Mouse (Mus musculus) stomach, embryonic 14.5 days (tissue): ENCODE measurements around the gene Zfp36. TPM values are rescaled to one million over a fixed set of nuclear protein-coding genes. Genes with fewer than 3 reads are reported as not detected.

Source experiments
- ATAC-seq: fragments of 200-750 bp; cut with Nextera tagmentation; 2 replicates; pipeline ENCODE4 v1.8.0; 2017; ENCODE audit warnings: low read depth, moderate TSS enrichment; ENCODE audit not compliant: insufficient number of reproducible peaks, insufficient read depth, low FRiP score
- H3K27ac ChIP-seq: fragments of 300-500 bp; sonication (generic); 2 replicates; pipeline ENCODE4 v1.5.1; 2014; ENCODE audit warnings: mild to moderate bottlenecking, low read length, moderate library complexity, mixed read lengths
- H3K27me3 ChIP-seq: fragments of 300-500 bp; sonication (generic); 2 replicates; pipeline ENCODE4 v1.6.1; 2014; ENCODE audit warnings: low read length, control low read depth, mixed read lengths; ENCODE audit not compliant: control insufficient read depth, insufficient read depth
- H3K36me3 ChIP-seq: fragments of 300-500 bp; sonication (generic); 2 replicates; pipeline ENCODE4 v1.6.1; 2014; ENCODE audit warnings: mild to moderate bottlenecking, control low read depth, low read length, moderate library complexity, mixed read lengths; ENCODE audit not compliant: control insufficient read depth, insufficient read depth
- H3K4me1 ChIP-seq: fragments of 300-500 bp; sonication (generic); 2 replicates; pipeline ENCODE4 v1.6.1; 2014; ENCODE audit warnings: low read length, control low read depth, mixed read lengths; ENCODE audit not compliant: control insufficient read depth, insufficient read depth
- H3K4me2 ChIP-seq: fragments of 300-500 bp; sonication (generic); replicated peaks from 2 replicates; pipeline ENCODE4 v1.6.1; 2014; ENCODE audit warnings: low read depth, low read length, control low read depth
- H3K4me3 ChIP-seq: fragments of 300-500 bp; sonication (generic); 2 replicates; pipeline ENCODE4 v1.5.1; 2014; ENCODE audit warnings: low read depth, low read length, control low read depth
- H3K9ac ChIP-seq: fragments of 300-500 bp; sonication (generic); replicated peaks from 2 replicates; pipeline ENCODE4 v1.6.1; 2014; ENCODE audit warnings: low read depth, mild to moderate bottlenecking, control low read depth, low read length, moderate library complexity, mixed read lengths
- H3K9me3 ChIP-seq: fragments of 300-500 bp; sonication (generic); 2 replicates; pipeline ENCODE4 v1.6.1; 2016; ENCODE audit warnings: low read depth, low read length, control low read depth; ENCODE audit not compliant: control insufficient read depth
- WGBS: fragments of 180-500 bp; shearing (Covaris S2); extraction: QIAGEN DNeasy Blood & Tissue Kit; methylation state at CpG from one replicate; pipeline ENCODE4 v1.1.7; 2014; 5-methylcytosine and 5-hydroxymethylcytosine counted together
- polyA plus RNA-seq: library from polyadenylated mRNA; unstranded; fragments of >200 nt; fragmentation: Nextera tagmentation; extraction: Ambion mirVana; gene quantifications from 2 replicates; pipeline ENCODE4 v1.2.1, GENCODE M21; 2014

Zfp36 gene
- polyA plus RNA-seq, 1 experiment from 2014 or later = 15.5 TPM

DNA sequence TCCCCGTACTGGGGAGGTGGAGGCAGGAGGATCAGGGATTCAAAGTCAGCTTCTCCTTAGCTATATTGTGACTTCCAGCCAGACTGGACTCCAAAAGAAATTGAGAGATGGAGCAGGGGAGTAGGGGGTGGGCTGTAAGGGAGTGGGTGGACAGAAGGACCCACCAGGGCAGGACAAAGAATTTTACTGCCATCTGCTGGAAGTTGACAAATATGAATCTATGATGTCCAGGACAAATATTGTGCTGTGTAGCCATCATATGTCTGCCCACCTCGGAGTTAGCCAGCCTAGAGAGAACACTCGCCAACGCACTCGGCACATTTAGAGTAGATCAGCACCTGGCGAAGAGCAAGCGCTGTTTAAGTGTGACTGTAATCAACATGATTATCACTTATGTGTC is 31.5 kb downstream of the Zfp36 start:
- WGBS = 85% methylated on average over 7 of the region's 7 CpGs
- no peaks in the 10 kb centered on the region for H3K9me3 ChIP-seq
- no peak for ATAC-seq

DNA sequence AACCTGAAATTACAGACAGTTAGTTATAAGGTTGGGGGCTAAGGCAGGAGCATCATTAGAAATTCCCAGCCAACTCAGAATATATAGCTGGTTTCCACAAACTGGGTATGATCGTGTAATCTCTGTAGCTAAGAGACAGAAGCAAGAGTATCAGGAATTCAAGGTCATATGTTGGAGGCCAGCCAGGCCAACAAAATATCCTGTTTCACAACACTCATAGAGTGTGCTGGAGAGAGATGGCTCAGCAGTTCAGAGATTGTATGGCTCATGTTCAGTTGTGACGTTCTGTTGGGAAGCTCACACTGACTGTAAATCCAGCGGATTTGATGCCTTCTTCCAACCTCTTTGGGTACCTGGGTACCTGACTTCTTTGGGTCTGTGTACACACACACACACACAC is 32.3 kb downstream of the Zfp36 start:
- H3K4me1 ChIP-seq = peaks cover 16% of the 10 kb centered on the region; the same call in 1 of the 2 replicates
- H3K27me3 ChIP-seq = no peaks in the 10 kb centered on the region
- ATAC-seq = no peak
- H3K9ac ChIP-seq = no peak overlapping the region
- no peaks in the 10 kb centered on the region for H3K9me3 ChIP-seq
- 79% methylated on average over 3 of the region's 3 CpGs for WGBS
- peaks cover 9% of the 10 kb centered on the region; the same call in 1 of the 2 replicates for H3K36me3 ChIP-seq
- no peak overlapping the region for H3K4me2 ChIP-seq
- H3K4me3 ChIP-seq = no peak overlapping the region
- H3K27ac ChIP-seq = no peak overlapping the region

More for the DNA sequence above, 31.5 kb downstream of the Zfp36 start:
- peaks cover 16% of the 10 kb centered on the region; the same call in 1 of the 2 replicates for H3K4me1 ChIP-seq
- H3K4me2 ChIP-seq = no peak overlapping the region
- H3K4me3 ChIP-seq = no peak overlapping the region
- H3K27me3 ChIP-seq = no peaks in the 10 kb centered on the region
- H3K27ac ChIP-seq = no peak overlapping the region
- no peak overlapping the region for H3K9ac ChIP-seq
- H3K36me3 ChIP-seq = peaks cover 17% of the 10 kb centered on the region

DNA sequence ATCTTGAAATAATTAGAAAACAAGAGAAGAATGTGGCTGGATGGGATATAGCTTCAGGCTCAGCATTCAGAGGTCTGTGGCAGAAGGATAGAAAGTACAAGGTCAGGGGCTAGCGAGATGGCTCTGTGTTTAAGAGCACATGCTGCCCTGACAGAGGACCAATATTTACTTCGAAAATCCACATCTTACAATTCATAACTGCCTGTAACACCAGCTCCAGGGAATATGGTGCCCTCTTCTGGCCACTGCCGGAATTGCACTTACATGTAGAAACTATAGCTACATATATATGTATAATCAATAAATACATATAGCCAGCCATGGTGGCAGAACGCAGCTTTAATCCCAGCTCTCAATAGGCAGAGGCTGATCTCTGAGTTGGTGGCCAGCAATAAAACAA is 35.4 kb downstream of the Zfp36 start:
- Histone ChIP-seq H3K36me3 (no peaks in the 10 kb centered on the region), H3K4me2 (no peak overlapping the region), H3K4me3 (no peak overlapping the region), H3K9ac (no peak overlapping the region), H3K27ac (no peak overlapping the region), H3K27me3 (no peaks in the 10 kb centered on the region), H3K9me3 (no peaks in the 10 kb centered on the region), H3K4me1 (peaks cover 5% of the 10 kb centered on the region)
- no peak for ATAC-seq
- 4% methylated on average over 4 of the region's 4 CpGs for WGBS

DNA sequence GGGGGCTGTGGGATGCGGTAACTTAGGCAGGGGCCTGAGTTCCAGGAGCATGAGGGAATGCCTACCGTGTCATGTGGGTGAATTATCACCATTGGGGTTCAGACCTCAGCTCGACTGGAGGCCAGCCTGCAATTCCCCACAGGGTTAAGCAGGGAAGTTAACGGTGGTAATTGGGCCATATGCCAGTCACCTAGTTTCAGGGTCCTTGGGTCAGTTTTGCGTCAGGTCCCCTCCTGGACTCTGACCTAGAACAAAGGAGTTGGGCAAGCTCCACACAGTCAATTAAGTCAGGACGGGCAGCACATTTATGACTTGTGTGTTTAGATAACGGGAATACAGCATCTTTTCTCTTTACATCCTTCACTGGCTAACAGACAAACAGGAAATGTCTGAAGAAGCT is 38.7 kb downstream of the Zfp36 start:
- Histone ChIP-seq H3K4me3 (no peak overlapping the region), H3K9ac (no peak overlapping the region), H3K27me3 (no peaks in the 10 kb centered on the region), H3K27ac (no peak overlapping the region), H3K4me2 (no peak overlapping the region), H3K9me3 (no peaks in the 10 kb centered on the region), H3K36me3 (no peaks in the 10 kb centered on the region), H3K4me1 (no peaks in the 10 kb centered on the region; the same call in 1 of the 2 replicates)
- no peak for ATAC-seq
- 26% methylated on average over 7 of the region's 7 CpGs for WGBS

DNA sequence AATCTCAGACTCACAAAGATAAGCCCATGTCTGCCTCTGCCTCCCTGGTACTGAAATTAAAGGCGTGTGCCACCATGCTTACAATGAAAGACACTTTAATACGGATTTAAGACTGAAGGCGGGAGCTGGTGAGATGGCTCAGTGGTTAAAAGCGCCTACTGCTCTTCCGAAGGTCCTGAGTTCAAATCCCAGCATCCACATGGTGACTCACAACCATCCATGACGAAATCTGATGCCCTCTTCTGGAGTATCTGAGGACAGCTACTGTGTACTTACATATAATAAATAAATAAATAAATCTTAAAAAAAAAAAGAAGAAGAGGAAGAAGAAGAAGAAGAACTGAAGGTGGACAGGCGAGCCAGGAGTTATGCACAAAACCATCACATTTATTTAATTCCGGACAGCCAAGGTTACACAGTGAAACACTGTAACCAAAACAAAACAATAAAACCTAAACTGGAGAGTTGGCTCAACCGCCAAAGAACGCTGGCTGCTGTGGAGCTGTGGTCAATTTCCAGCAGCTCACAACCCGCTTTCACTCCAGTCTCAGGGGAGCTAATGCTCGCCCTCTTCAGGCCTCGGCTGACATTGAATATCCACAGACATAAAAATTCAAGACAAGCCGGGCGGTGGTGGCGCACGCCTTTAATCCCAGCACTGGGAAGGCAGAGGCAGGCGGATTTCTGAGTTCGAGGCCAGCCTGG is 40.7 kb downstream of the Zfp36 start:
- WGBS = 74% methylated on average over 19 of the region's 19 CpGs
- Histone ChIP-seq H3K27ac (peak overlapping the region; percentile 82; the same call in 1 of the 2 replicates), H3K36me3 (peaks cover 4% of the 10 kb centered on the region; the same call in 1 of the 2 replicates), H3K4me2 (peak overlapping the region; percentile 60), H3K27me3 (no peaks in the 10 kb centered on the region), H3K9ac (peak overlapping the region; percentile 50), H3K4me3 (peak overlapping the region; percentile 91), H3K4me1 (no peaks in the 10 kb centered on the region; the same call in 1 of the 2 replicates), H3K9me3 (no peaks in the 10 kb centered on the region)
- peak; percentile 1; the same call in 1 of the 2 replicates for ATAC-seq

DNA sequence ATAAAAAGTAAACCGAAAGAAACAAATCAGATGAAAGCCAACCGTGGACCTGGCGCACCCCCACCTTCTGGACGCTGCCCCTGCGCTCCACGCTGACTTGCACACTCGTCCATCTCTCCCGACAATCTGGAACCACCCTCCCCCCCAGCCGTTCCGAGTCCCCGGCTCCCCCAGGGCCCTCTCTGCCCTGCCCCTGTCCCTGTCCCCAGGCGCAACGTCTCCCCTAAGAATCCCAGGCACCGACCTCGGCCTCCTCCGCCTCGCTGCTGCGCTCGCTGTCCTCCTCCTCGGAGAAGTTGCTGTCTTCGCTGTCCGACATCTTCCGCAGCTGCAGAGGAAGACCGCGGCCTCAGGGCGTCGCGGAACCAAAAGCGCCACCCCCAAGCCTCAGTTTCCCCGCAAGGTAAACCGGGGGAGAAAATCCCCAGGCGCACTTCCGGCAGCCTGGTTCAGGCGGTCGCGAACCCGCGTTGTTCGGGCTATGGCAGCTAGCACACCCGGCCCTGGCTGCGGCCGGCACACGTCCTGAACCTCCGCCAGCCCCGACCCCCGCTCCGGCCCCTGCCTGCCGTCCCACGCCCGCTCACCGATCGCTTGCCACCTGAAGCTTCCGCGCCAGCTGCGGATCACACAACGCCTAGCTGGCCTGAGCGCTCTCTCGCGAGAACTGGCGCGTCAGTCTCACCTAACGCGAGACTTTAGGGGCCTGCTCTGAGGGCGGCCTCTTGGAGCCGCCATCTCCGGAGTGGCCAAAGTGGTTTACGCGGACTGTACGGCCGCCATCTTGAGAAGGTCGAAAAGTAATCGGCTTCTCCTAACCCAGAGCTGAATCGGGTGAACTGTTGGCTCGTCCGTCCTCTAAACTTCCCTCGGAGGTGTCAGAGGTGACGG is 41.7 kb downstream of the Zfp36 start, which contains the start of gene Supt5:
Gene Supt5, minus strand, starts transcription at position 639 of the 891 bp plus-strand sequence.
- Histone ChIP-seq H3K9me3 (no peaks in the 10 kb centered on the region), H3K27me3 (no peaks in the 10 kb centered on the region), H3K36me3 (peaks cover 4% of the 10 kb centered on the region; the same call in 1 of the 2 replicates), H3K27ac (peak within 1 kb of the TSS; percentile 83), H3K4me3 (peak within 1 kb of the TSS; percentile 91), H3K4me2 (peak within 1 kb of the TSS; percentile 79), H3K4me1 (no peaks in the 10 kb centered on the region; the same call in 1 of the 2 replicates), H3K9ac (peak within 1 kb of the TSS; percentile 91)
- peak; percentile 99 for ATAC-seq
- WGBS = under 1% methylated on average over 77 of the region's 77 CpGs

DNA sequence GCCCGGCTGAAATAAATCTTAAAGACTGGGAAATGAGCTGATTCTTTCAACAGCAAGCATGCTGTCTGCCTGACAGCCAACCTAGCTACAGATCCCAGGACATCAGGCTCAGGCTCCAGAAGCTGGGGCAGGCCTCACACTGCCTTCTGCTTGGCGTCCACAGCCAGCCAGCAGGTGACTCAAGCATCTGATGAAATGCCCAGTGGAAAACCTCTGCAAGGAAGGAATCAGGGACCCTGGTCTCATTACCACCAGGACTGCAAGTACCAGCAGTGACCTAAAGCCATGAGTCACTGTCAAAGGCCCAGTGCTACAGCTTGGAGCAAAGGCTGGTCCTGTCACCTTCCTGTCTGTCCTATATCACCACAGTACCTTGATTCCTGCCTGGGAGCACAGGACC is 44.6 kb downstream of the Zfp36 start:
- H3K9me3 ChIP-seq = no peaks in the 10 kb centered on the region
- H3K27me3 ChIP-seq = no peaks in the 10 kb centered on the region
- H3K36me3 ChIP-seq = peaks cover 14% of the 10 kb centered on the region
- no peak overlapping the region for H3K4me3 ChIP-seq
- no peak overlapping the region for H3K4me2 ChIP-seq
- no peak overlapping the region for H3K9ac ChIP-seq
- H3K4me1 ChIP-seq = no peaks in the 10 kb centered on the region; the same call in 1 of the 2 replicates
- WGBS = 90% methylated on average over 2 of the region's 2 CpGs
- no peak for ATAC-seq
- no peak overlapping the region for H3K27ac ChIP-seq

DNA sequence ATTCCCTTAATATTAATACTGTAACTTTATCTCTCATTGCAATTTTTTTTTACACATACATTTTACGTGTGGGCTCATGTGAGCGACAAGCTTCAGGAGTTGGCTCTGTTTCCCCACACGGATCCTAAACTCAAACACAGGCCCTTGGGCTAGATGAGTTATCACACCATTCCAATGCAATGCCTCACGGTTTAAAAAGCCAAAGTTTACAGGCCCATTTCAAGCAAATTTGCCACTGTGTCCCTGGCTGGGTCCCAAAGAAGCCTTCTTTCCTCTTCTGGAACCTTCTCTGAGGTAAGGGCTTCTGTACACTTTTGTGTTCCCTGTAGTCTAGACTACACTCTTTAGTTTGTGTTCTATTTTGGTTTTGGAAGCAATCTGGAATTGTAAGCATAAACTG is 45.5 kb downstream of the Zfp36 start:
- H3K4me3 ChIP-seq = no peak overlapping the region
- H3K9me3 ChIP-seq = no peaks in the 10 kb centered on the region
- ATAC-seq = no peak
- peaks cover 22% of the 10 kb centered on the region for H3K36me3 ChIP-seq
- no peaks in the 10 kb centered on the region; the same call in 1 of the 2 replicates for H3K4me1 ChIP-seq
- H3K4me2 ChIP-seq = no peak overlapping the region
- no peaks in the 10 kb centered on the region for H3K27me3 ChIP-seq
- WGBS = 92% methylated on average over 4 of the region's 4 CpGs
- H3K9ac ChIP-seq = no peak overlapping the region
- no peak overlapping the region for H3K27ac ChIP-seq
